Mouse (Mus musculus) frontal cortex, adult 2 months (tissue): ENCODE measurements around the gene Rasa2. TPM values are rescaled to one million over a fixed set of nuclear protein-coding genes. Genes with fewer than 3 reads are reported as not detected.
A peak's percentile ranks its signal among the peaks of the same experiment; 100 is the strongest.
"Not testable (repeated sequence)": the region's sequence is repeated elsewhere in the genome, so short reads cannot be mapped to it uniquely, and the experiment has no call there.

Experiments
- DNase-seq, 2 experiments: peaks; one replicate each; pipeline ENCODE4 v3.0.0; 2022; ENCODE audit warnings: low spot score in 1 of 2; ENCODE audit errors: extremely low spot score in 1 of 2
- polyA plus RNA-seq: library from polyadenylated mRNA; depleted of rRNA; stranded (reverse); fragments of >200 nt; gene quantifications from 2 replicates; pipeline ENCODE4 v1.2.3, GENCODE M21; 2012

Rasa2 gene
- polyA plus RNA-seq, 1 experiment = 26.8 TPM

DNA sequence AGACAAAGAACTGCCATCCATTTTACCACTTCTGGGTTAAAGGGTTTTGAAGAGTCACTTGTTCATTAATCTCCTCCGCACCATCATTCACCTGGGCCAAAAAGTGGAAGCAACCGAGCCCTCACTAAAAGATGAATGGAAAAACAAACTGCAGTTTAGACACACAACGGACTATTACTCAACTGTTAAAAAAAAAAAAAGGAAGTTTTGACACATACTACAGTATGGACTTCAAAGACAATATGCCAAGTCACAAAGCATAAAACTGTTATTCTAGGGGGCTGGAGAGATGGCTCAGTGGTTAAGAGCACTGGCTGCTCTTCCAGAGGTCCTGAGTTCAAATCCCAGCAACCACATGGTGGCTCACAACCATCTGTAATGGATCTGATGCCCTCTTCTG lies 12.6 kb upstream of the Rasa2 start:
- not testable (repeated sequence) for DNase-seq

DNA sequence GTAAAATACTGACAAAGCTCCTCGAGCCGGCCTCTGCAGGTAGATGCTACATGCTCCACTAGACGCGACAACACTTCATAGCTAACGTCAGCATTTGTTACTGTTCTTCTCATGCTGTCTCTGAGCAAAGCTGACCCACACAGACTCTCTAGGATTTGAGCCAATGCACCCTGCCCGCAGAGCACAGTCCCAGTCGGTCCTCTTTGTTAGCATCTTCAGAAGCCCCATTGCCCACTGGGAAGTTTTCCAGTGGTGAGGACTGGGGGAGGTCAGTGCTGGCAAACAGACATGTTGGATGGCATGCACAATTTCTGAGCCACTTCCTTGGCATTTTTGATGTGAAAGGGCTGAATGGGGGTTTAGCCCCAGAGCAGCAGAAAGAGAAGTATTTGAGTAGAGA lies 8.0 kb upstream of the Rasa2 start:
- DNase-seq = peak in 1 of 2 experiments; percentile 34

- DNase-seq = no peak
Observed at GRCm38 (mm10) chr9:96638508-96638907, 7.1 kb upstream of the Rasa2 start.

DNA sequence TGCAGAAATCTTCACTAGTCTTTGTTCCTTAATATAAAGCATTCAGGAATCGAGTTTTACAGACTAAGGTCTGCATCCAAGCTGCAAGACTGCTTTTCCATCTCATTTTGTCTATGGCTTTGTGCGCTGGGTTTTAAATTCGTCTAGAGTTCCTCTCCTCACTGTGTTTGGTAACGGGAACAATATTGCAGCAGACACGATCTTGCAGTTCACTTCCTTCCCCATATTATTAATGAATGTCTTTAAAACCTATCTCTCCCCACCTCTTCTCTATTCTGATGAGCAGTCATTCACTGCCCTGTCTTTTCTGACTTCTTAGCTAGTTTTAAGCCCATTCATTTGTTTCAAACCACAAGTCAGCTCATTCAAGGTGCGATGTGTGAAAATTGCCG lies 5.7 kb upstream of the Rasa2 start:
- no peak for DNase-seq

DNA sequence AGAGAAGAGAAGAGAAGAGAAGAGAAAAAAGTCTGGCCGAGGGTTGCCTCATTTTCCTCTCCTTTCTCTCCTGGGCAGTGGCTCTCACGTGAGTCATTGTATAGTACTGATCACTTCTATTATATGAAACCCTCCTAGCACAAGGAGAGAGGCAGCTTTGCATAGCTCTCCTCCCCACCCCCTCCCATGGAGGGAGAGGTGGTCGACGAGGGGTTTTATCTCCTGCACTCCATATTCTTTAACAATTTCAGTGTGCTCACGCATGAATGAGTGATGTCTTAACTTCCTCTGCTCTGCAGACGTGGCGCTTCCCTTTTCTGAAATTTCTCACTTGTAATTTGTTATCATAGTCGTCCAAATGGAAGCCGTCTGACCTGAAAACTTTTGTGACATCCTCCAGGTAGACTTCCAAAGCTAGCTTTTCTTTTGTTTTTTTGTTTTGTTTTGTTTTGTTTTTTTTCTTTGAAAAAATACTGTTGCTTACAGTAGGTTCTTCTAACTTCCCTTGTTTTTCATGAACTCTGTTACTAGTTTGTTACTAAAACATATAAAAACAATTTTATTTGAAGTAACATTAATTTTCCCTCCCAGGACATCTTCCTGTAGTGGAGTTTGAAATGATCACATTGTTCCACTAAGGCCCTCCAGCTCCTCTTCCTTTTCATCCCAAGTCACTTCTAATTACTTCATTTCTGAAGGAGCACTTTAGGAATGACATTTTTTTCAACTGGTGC lies 5.2 kb upstream of the Rasa2 start:
- no peak for DNase-seq

- no peak for DNase-seq
Observed at GRCm38 (mm10) chr9:96635899-96636298, 4.5 kb upstream of the Rasa2 start.

GRCm38 (mm10) chr9:96635176-96635575 lies 3.8 kb upstream of the Rasa2 start:
- no peak for DNase-seq

DNA sequence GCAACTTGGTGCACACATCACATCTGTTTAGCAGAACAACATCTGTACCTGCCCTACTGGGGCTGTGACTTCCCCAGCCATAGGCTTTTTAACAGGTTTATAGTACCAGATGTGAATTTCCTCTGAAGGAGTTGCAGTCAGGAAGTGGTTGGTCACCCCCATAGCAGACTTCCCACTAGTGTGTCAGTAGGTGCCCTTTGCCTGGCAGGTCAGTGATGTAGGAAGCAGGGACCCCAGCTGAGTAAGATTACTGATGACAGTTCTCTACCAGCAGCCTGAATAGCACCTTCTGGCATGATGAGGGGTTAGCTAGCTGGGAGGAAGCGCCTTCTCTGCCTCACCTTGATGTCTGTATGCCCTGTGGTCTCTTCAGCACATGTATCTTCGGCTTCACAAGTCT lies 2.4 kb upstream of the Rasa2 start:
- no peak for DNase-seq

DNA sequence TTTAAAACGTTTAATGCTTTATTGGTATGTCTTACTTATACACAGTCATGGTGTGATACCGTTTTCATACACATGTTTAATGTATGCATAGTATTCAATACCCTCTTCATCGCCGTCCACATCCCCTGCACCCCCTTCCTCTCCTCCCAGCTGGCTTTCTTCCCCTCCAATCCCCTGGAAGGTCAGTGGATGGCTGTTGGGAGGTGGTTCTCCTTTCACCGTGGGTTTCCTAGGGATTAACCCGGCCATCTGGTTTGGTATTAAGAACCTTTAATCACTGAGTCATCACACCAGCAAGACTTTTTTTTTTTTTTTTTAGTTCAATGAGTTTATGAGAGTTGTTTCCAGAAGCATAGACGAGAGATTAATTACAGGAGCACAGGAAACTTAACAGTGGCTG lies 1.3 kb upstream of the Rasa2 start:
- no peak for DNase-seq

- DNase-seq = no peak
Observed at GRCm38 (mm10) chr9:96632073-96632690, 765 bp upstream of the Rasa2 start.

GRCm38 (mm10) chr9:96630571-96631388 lies 637 bp downstream of the Rasa2 start:
- DNase-seq = peak in 1 of 2 experiments; percentile 33

- DNase-seq = no peak
Observed at GRCm38 (mm10) chr9:96629151-96629550, 2.3 kb downstream of the Rasa2 start.

DNA sequence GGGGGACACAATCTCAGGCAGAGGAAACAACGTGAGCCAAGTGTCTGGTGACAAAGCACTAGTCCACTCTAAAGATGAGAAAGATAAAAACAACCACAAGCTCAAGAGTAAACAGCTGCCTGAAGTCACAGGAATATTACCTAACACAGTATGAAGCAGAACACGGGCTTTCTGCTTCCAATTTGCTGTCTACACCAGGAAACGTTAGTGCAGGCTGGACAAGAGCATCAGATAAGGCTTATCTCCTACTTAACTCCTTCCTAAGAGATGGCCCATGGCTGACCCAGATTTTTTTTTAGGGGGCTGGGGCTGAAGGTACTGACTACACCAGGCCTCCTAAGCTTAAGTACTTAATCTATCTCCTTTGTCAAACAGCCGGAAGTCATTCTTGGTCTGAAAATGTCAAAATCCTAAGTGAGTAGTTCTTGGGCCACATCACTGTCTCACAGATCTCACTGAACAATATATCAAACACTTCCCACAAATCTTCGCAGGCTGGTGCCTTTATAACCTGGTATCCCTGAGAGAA lies 3.8 kb downstream of the Rasa2 start:
- no peak for DNase-seq

DNA sequence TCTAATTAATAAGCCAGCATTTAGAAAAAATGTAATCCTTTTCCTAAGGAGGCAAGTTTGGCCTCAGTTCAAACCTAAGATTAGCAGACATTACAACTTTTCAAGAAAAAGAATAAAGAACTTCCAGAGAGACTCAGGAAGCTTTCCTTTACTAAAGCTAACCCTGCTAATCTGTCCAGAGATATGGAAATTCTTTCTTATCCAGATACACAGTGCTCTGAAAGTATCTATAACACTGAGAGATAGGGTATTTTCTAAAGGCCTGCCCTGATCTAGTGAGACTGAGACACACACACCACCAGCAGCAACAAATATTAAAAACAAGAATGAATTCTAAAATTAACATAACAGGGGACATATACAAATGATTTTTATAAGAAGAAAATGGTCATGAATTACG lies 4.4 kb downstream of the Rasa2 start:
- DNase-seq = no peak

GRCm38 (mm10) chr9:96618448-96619176 lies 12.8 kb downstream of the Rasa2 start:
- no peak for DNase-seq

GRCm38 (mm10) chr9:96612297-96612696 lies 19.1 kb downstream of the Rasa2 start:
- DNase-seq = no peak

- no peak for DNase-seq
Observed at GRCm38 (mm10) chr9:96611693-96612293, 19.6 kb downstream of the Rasa2 start.

DNA sequence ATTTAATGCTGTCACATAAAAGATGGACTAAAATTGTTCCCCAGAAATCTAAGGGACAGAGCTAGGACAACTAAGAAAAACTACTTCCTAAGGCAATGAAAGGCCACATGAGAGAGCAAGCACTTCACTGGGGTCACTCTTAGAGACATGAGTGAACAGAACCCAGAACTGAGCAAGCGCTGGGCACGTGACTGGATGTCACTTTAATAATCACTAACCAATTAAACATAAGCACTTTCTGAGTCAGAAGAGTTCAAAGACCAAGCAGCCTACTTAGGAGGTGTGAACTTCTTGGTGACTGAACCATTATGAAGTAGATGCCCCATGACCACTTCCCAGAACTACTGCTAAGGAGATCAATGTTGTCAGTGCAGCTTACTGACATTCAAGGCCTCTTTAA lies 20.6 kb downstream of the Rasa2 start:
- DNase-seq = no peak

GRCm38 (mm10) chr9:96603416-96603815 lies 28.0 kb downstream of the Rasa2 start:
- DNase-seq = no peak

- DNase-seq = no peak
Observed at GRCm38 (mm10) chr9:96597899-96598298, 33.5 kb downstream of the Rasa2 start.
